Mouse (Mus musculus): Measurements from ENCODE around the gene Igfbp5. TPM values are rescaled to one million over a fixed set of nuclear protein-coding genes. Genes with fewer than 3 reads are reported as not detected.

The Igfbp5 gene
- polyA plus RNA-seq, 1 experiment from 2014 or later, result 126 TPM

GRCm38 (mm10) chr1:72857631-72858030, 17.1 kb downstream of the Igfbp5 start:
- Histone ChIP-seq H3K4me1 (peaks cover 6% of the 10 kb centered on the region; the same call in 1 of the 2 replicates), H3K4me3 (no peak overlapping the region), H3K27me3 (replicated peaks) (no peaks in the 10 kb centered on the region), H3K27ac (replicated peaks) (no peak overlapping the region), H3K4me2 (no peak overlapping the region), H3K36me3 (peaks cover 49% of the 10 kb centered on the region), H3K9me3 (no peaks in the 10 kb centered on the region), H3K9ac (no peak overlapping the region)
- WGBS, result 66% methylated on average over 5 of the region's 5 CpGs
- ATAC-seq (ENCODE audit: extremely low read depth, insufficient number of reproducible peaks, low FRiP score, low TSS enrichment), result no peak

- Histone ChIP-seq H3K27ac (replicated peaks) (no peak overlapping the region), H3K4me2 (no peak overlapping the region), H3K27me3 (replicated peaks) (no peaks in the 10 kb centered on the region), H3K4me1 (peaks cover 6% of the 10 kb centered on the region; the same call in 1 of the 2 replicates), H3K36me3 (peaks cover 44% of the 10 kb centered on the region), H3K9me3 (no peaks in the 10 kb centered on the region), H3K9ac (no peak overlapping the region), H3K4me3 (no peak overlapping the region)
- WGBS, result 67% methylated on average over 7 of the region's 7 CpGs
- no peak for ATAC-seq (ENCODE audit: extremely low read depth, insufficient number of reproducible peaks, low FRiP score, low TSS enrichment)
Measured at GRCm38 (mm10) chr1:72857142-72857541, 17.5 kb downstream of the Igfbp5 start.

GRCm38 (mm10) chr1:72856209-72856909, 18.3 kb downstream of the Igfbp5 start:
- 68% methylated on average over 19 of the region's 19 CpGs for WGBS

GRCm38 (mm10) chr1:72855729-72856128, 19.0 kb downstream of the Igfbp5 start:
- no peak for ATAC-seq (ENCODE audit: extremely low read depth, insufficient number of reproducible peaks, low FRiP score, low TSS enrichment)
- 71% methylated on average over 10 of the region's 10 CpGs for WGBS
- H3K36me3 ChIP-seq, result peaks cover 30% of the 10 kb centered on the region
- no peak overlapping the region for H3K9ac ChIP-seq
- H3K27me3 ChIP-seq (replicated peaks), result no peaks in the 10 kb centered on the region
- no peak overlapping the region for H3K27ac ChIP-seq (replicated peaks)
- H3K4me1 ChIP-seq, result peaks cover 6% of the 10 kb centered on the region; the same call in 1 of the 2 replicates
- no peaks in the 10 kb centered on the region for H3K9me3 ChIP-seq
- H3K4me3 ChIP-seq, result no peak overlapping the region
- no peak overlapping the region for H3K4me2 ChIP-seq

More at GRCm38 (mm10) chr1:72856209-72856909, 18.3 kb downstream of the Igfbp5 start:
- Histone ChIP-seq H3K9ac (no peak overlapping the region), H3K36me3 (peaks cover 36% of the 10 kb centered on the region), H3K4me1 (peaks cover 6% of the 10 kb centered on the region; the same call in 1 of the 2 replicates), H3K4me2 (no peak overlapping the region), H3K27ac (replicated peaks) (no peak overlapping the region), H3K9me3 (no peaks in the 10 kb centered on the region), H3K27me3 (replicated peaks) (no peaks in the 10 kb centered on the region), H3K4me3 (no peak overlapping the region)
- ATAC-seq (ENCODE audit: extremely low read depth, insufficient number of reproducible peaks, low FRiP score, low TSS enrichment), result no peak

- WGBS, result 48% methylated on average over 10 of the region's 10 CpGs
- H3K9me3 ChIP-seq, result no peaks in the 10 kb centered on the region
- peaks cover 19% of the 10 kb centered on the region for H3K36me3 ChIP-seq
- no peak for ATAC-seq (ENCODE audit: extremely low read depth, insufficient number of reproducible peaks, low FRiP score, low TSS enrichment)
- no peak overlapping the region for H3K4me3 ChIP-seq
- no peak overlapping the region for H3K4me2 ChIP-seq
- peak overlapping the region; percentile 40; the same call in 1 of the 2 replicates for H3K9ac ChIP-seq
- H3K27ac ChIP-seq (replicated peaks), result no peak overlapping the region
- no peaks in the 10 kb centered on the region for H3K27me3 ChIP-seq (replicated peaks)
- peaks cover 6% of the 10 kb centered on the region; the same call in 1 of the 2 replicates for H3K4me1 ChIP-seq
Measured at GRCm38 (mm10) chr1:72854337-72855237, 20.1 kb downstream of the Igfbp5 start.

GRCm38 (mm10) chr1:72853759-72854158, 20.9 kb downstream of the Igfbp5 start:
- 70% methylated on average over 1 of the region's 1 CpGs for WGBS
- H3K27ac ChIP-seq (replicated peaks), result no peak overlapping the region
- H3K4me3 ChIP-seq, result no peak overlapping the region
- H3K9me3 ChIP-seq, result no peaks in the 10 kb centered on the region
- H3K4me1 ChIP-seq, result peaks cover 6% of the 10 kb centered on the region; the same call in 1 of the 2 replicates
- no peak for ATAC-seq (ENCODE audit: extremely low read depth, insufficient number of reproducible peaks, low FRiP score, low TSS enrichment)
- no peaks in the 10 kb centered on the region for H3K27me3 ChIP-seq (replicated peaks)
- no peak overlapping the region for H3K9ac ChIP-seq
- peaks cover 10% of the 10 kb centered on the region for H3K36me3 ChIP-seq
- H3K4me2 ChIP-seq, result no peak overlapping the region

GRCm38 (mm10) chr1:72849037-72849436, 25.6 kb downstream of the Igfbp5 start:
- no peak overlapping the region for H3K27ac ChIP-seq (replicated peaks)
- WGBS, result 81% methylated on average over 8 of the region's 8 CpGs
- no peak overlapping the region for H3K4me2 ChIP-seq
- H3K9me3 ChIP-seq, result no peaks in the 10 kb centered on the region
- H3K9ac ChIP-seq, result no peak overlapping the region
- no peak overlapping the region for H3K4me3 ChIP-seq
- no peaks in the 10 kb centered on the region for H3K4me1 ChIP-seq
- no peaks in the 10 kb centered on the region for H3K36me3 ChIP-seq
- no peaks in the 10 kb centered on the region for H3K27me3 ChIP-seq (replicated peaks)
- ATAC-seq (ENCODE audit: extremely low read depth, insufficient number of reproducible peaks, low FRiP score, low TSS enrichment), result no peak

GRCm38 (mm10) chr1:72847849-72848380, 26.8 kb downstream of the Igfbp5 start:
- H3K27me3 ChIP-seq (replicated peaks), result no peaks in the 10 kb centered on the region
- H3K9me3 ChIP-seq, result no peaks in the 10 kb centered on the region
- H3K4me2 ChIP-seq, result no peak overlapping the region
- no peak overlapping the region for H3K9ac ChIP-seq
- no peak for ATAC-seq (ENCODE audit: extremely low read depth, insufficient number of reproducible peaks, low FRiP score, low TSS enrichment)
- no peak overlapping the region for H3K27ac ChIP-seq (replicated peaks)
- no peaks in the 10 kb centered on the region for H3K36me3 ChIP-seq
- H3K4me1 ChIP-seq, result no peaks in the 10 kb centered on the region
- 90% methylated on average over 4 of the region's 4 CpGs for WGBS
- H3K4me3 ChIP-seq, result no peak overlapping the region

GRCm38 (mm10) chr1:72844675-72845074, 30.0 kb downstream of the Igfbp5 start:
- Histone ChIP-seq H3K27ac (replicated peaks) (no peak overlapping the region), H3K4me3 (no peak overlapping the region), H3K9me3 (no peaks in the 10 kb centered on the region), H3K27me3 (replicated peaks) (no peaks in the 10 kb centered on the region), H3K9ac (no peak overlapping the region), H3K36me3 (no peaks in the 10 kb centered on the region), H3K4me1 (peaks cover 6% of the 10 kb centered on the region), H3K4me2 (no peak overlapping the region)
- WGBS, result 83% methylated on average over 6 of the region's 6 CpGs
- ATAC-seq (ENCODE audit: extremely low read depth, insufficient number of reproducible peaks, low FRiP score, low TSS enrichment), result no peak

- ATAC-seq (ENCODE audit: extremely low read depth, insufficient number of reproducible peaks, low FRiP score, low TSS enrichment), result no peak
- no peak overlapping the region for H3K4me3 ChIP-seq
- H3K27ac ChIP-seq (replicated peaks), result no peak overlapping the region
- WGBS, result 68% methylated on average over 18 of the region's 18 CpGs
- no peaks in the 10 kb centered on the region for H3K36me3 ChIP-seq
- no peak overlapping the region for H3K9ac ChIP-seq
- H3K9me3 ChIP-seq, result no peaks in the 10 kb centered on the region
- peaks cover 15% of the 10 kb centered on the region for H3K4me1 ChIP-seq
- no peak overlapping the region for H3K4me2 ChIP-seq
- H3K27me3 ChIP-seq (replicated peaks), result no peaks in the 10 kb centered on the region
Measured at GRCm38 (mm10) chr1:72842666-72843459, 31.8 kb downstream of the Igfbp5 start.
